Mouse (Mus musculus) heart, postnatal 0 days (tissue): Measurements from ENCODE around the gene Pdpr. TPM values are rescaled to one million over a fixed set of nuclear protein-coding genes. Genes with fewer than 3 reads are reported as not detected.

Experiments used
- ATAC-seq: fragments of 200-750 bp; cut with Nextera tagmentation; 2 replicates; pipeline ENCODE4 v1.8.0; 2017; ENCODE audit warnings: low read depth, moderate number of reproducible peaks, moderate library complexity; ENCODE audit not compliant: insufficient read depth
- DNase-seq: peaks from one replicate; pipeline ENCODE4 v3.0.0-alpha.2; 2016; ENCODE audit warnings: low spot score
- H3K27ac ChIP-seq: fragments of 300-500 bp; sonication (generic); 2 replicates; pipeline ENCODE4 v1.5.1; 2014; ENCODE audit warnings: low read depth, mild to moderate bottlenecking
- H3K27me3 ChIP-seq: fragments of 300-500 bp; sonication (generic); 2 replicates; pipeline ENCODE4 v1.6.1; 2014; ENCODE audit warnings: low read length, mixed read lengths; ENCODE audit not compliant: control insufficient read depth, insufficient read depth
- H3K36me3 ChIP-seq: fragments of 300-500 bp; sonication (generic); replicated peaks from 2 replicates; pipeline ENCODE4 v1.6.1; 2014; ENCODE audit warnings: low read length, mixed read lengths; ENCODE audit not compliant: control insufficient read depth, insufficient read depth
- H3K4me1 ChIP-seq: fragments of 300-500 bp; sonication (generic); 2 replicates; pipeline ENCODE4 v1.6.1; 2014; ENCODE audit warnings: antibody characterized with exemption; ENCODE audit not compliant: control insufficient read depth, insufficient read depth
- H3K4me2 ChIP-seq: fragments of 300-500 bp; sonication (generic); 2 replicates; pipeline ENCODE4 v1.6.1; 2014; ENCODE audit warnings: low read depth, mild to moderate bottlenecking, low read length, moderate library complexity
- H3K4me3 ChIP-seq: fragments of 300-500 bp; sonication (generic); 2 replicates; pipeline ENCODE4 v1.5.1; 2014; ENCODE audit warnings: low read depth, low read length
- H3K9ac ChIP-seq: fragments of 300-500 bp; sonication (generic); replicated peaks from 2 replicates; pipeline ENCODE4 v1.6.1; 2014; ENCODE audit warnings: low read depth, low read length, mixed read lengths
- H3K9me3 ChIP-seq: fragments of 300-500 bp; sonication (generic); replicated peaks from 2 replicates; pipeline ENCODE4 v1.6.1; 2016; ENCODE audit warnings: low read length; ENCODE audit not compliant: control insufficient read depth
- CTCF ChIP-seq: IDR thresholded peaks from 2 replicates; pipeline ENCODE4 v1.5.1; 2016; ENCODE audit warnings: antibody characterized with exemption, control low read depth, low read depth
- EP300 ChIP-seq: IDR thresholded peaks from 2 replicates; pipeline ENCODE4 v1.6.1; 2016; ENCODE audit warnings: antibody characterized with exemption, low read depth
- WGBS: fragments of 180-500 bp; shearing (Covaris S2); extraction: QIAGEN DNeasy Blood & Tissue Kit; methylation state at CpG from one replicate; pipeline ENCODE4 v1.1.7; 2014; 5-methylcytosine and 5-hydroxymethylcytosine counted together
- polyA plus RNA-seq: library from polyadenylated mRNA; unstranded; fragments of >200 nt; fragmentation: Nextera tagmentation; extraction: Ambion mirVana; gene quantifications from 2 replicates; pipeline ENCODE4 v1.2.1, GENCODE M21; 2015
- total RNA-seq: library from RNA; depleted of rRNA; stranded (reverse); fragments of >200 nt; gene quantifications from 2 replicates; pipeline ENCODE4 v1.2.3, GENCODE M21; 2014; ENCODE audit warnings: low replicate concordance; rRNA removed

Gene Pdpr
- total RNA-seq: 67.8 and 87.4 TPM in 2 replicates
- 14.9 and 17.9 TPM in 2 replicates for polyA plus RNA-seq

- H3K4me2 ChIP-seq: peak within 1 kb of the TSS; percentile 78
- H3K9me3 ChIP-seq: no peaks in the 10 kb centered on the region
- peak within 1 kb of the TSS; percentile 78 for H3K9ac ChIP-seq
- no peaks in the 10 kb centered on the region for H3K27me3 ChIP-seq
- DNase-seq (peak; percentile 79), ATAC-seq (peak; percentile 93)
- H3K27ac ChIP-seq: peak within 1 kb of the TSS; percentile 62
- no peaks in the 10 kb centered on the region for H3K36me3 ChIP-seq
- H3K4me3 ChIP-seq: peak within 1 kb of the TSS; percentile 75
- 5% methylated on average over 63 of the region's 72 CpGs for WGBS
- H3K4me1 ChIP-seq: peaks cover 6% of the 10 kb centered on the region; the same call in 1 of the 2 replicates
- TF ChIP-seq CTCF (no peak), EP300 (no peak)
Measured at GRCm38 (mm10) chr8:111093865-111094718, at the start of gene Pdpr. Gene Pdpr (plus strand): TSS chr8:111094630.

- no peak overlapping the region for H3K27ac ChIP-seq
- no peak overlapping the region for H3K9ac ChIP-seq
- no peaks in the 10 kb centered on the region for H3K4me1 ChIP-seq
- WGBS: 91% methylated on average over 2 of the region's 2 CpGs
- TF ChIP-seq CTCF (no peak), EP300 (no peak)
- H3K36me3 ChIP-seq: peaks cover 99% of the 10 kb centered on the region
- no peaks in the 10 kb centered on the region for H3K9me3 ChIP-seq
- H3K27me3 ChIP-seq: no peaks in the 10 kb centered on the region
- DNase-seq (no peak), ATAC-seq (no peak)
- H3K4me2 ChIP-seq: no peak overlapping the region
- no peak overlapping the region for H3K4me3 ChIP-seq
Measured at GRCm38 (mm10) chr8:111048694-111049093, 45.7 kb upstream of the Pdpr start.

GRCm38 (mm10) chr8:111049106-111049505 lies 45.3 kb upstream of the Pdpr start:
- peaks cover 100% of the 10 kb centered on the region for H3K36me3 ChIP-seq
- ATAC-seq: no peak
- no peak overlapping the region for H3K4me3 ChIP-seq

GRCm38 (mm10) chr8:111053827-111054518 lies 40.5 kb upstream of the Pdpr start:
- Histone ChIP-seq H3K27me3 (no peaks in the 10 kb centered on the region), H3K9me3 (no peaks in the 10 kb centered on the region), H3K27ac (no peak overlapping the region), H3K4me2 (no peak overlapping the region), H3K9ac (no peak overlapping the region), H3K4me3 (no peak overlapping the region), H3K4me1 (peaks cover 10% of the 10 kb centered on the region; the same call in 1 of the 2 replicates), H3K36me3 (peaks cover 67% of the 10 kb centered on the region)
- DNase-seq (no peak), ATAC-seq (no peak)
- WGBS: 92% methylated on average over 12 of the region's 12 CpGs
- TF ChIP-seq CTCF (no peak), EP300 (no peak)

More at GRCm38 (mm10) chr8:111049106-111049505, 45.3 kb upstream of the Pdpr start:
- WGBS: 98% methylated on average over 7 of the region's 7 CpGs
- TF ChIP-seq CTCF (no peak), EP300 (no peak)
- Histone ChIP-seq H3K9me3 (no peaks in the 10 kb centered on the region), H3K27ac (no peak overlapping the region), H3K4me2 (no peak overlapping the region), H3K4me1 (no peaks in the 10 kb centered on the region), H3K27me3 (no peaks in the 10 kb centered on the region), H3K9ac (no peak overlapping the region)
- no peak for DNase-seq

- WGBS: 82% methylated on average over 17 of the region's 17 CpGs
- no peak for TF ChIP-seq EP300
- TF ChIP-seq CTCF: no peak
- DNase-seq: no peak
- Histone ChIP-seq H3K27ac (no peak overlapping the region), H3K4me1 (peaks cover 10% of the 10 kb centered on the region; the same call in 1 of the 2 replicates), H3K36me3 (peaks cover 56% of the 10 kb centered on the region), H3K4me2 (no peak overlapping the region), H3K4me3 (no peak overlapping the region), H3K9me3 (no peaks in the 10 kb centered on the region), H3K9ac (no peak overlapping the region), H3K27me3 (no peaks in the 10 kb centered on the region)
- no peak for ATAC-seq
Measured at GRCm38 (mm10) chr8:111055031-111055634, 39.3 kb upstream of the Pdpr start.
